Mouse (Mus musculus) liver, adult 2 months (tissue): Measurements from ENCODE around the gene Zfp459.

Source experiments
- CTCF ChIP-seq: fragments of 200-500 bp; IDR thresholded peaks from 2 replicates; pipeline ENCODE4 v1.5.1; 2011; ENCODE audit warnings: low read depth, low read length, control low read depth
- POLR2A ChIP-seq: fragments of 200-500 bp; IDR thresholded peaks from 2 replicates; pipeline ENCODE4 v1.6.1; 2011; ENCODE audit warnings: low read length, control low read depth; ENCODE audit not compliant: insufficient read depth; ENCODE audit errors: extremely low read depth

- TF ChIP-seq POLR2A (no peak), CTCF (no peak)
These were observed 48.1 kb upstream of the Zfp459 start for GRCm38 (mm10) chr13:67469274-67469673.
